Mouse (Mus musculus): Measurements from ENCODE around the gene Slc35e3.
"Not testable (repeated sequence)": the region's sequence is repeated elsewhere in the genome, so short reads cannot be mapped to it uniquely, and the experiment has no call there.

The Slc35e3 gene

GRCm38 (mm10) chr10:117713466-117713865, 32.7 kb downstream of the Slc35e3 start:
- DNase-seq (ENCODE audit: low spot score) = no peak

GRCm38 (mm10) chr10:117712871-117713270, 33.3 kb downstream of the Slc35e3 start:
- no peak for DNase-seq (ENCODE audit: low spot score)

- DNase-seq (ENCODE audit: low spot score) = no peak
Measured at GRCm38 (mm10) chr10:117712191-117712754, 33.9 kb downstream of the Slc35e3 start.

- DNase-seq (ENCODE audit: low spot score) = no peak
Measured at GRCm38 (mm10) chr10:117711408-117711807, 34.8 kb downstream of the Slc35e3 start.

- peak; percentile 92 for DNase-seq (ENCODE audit: low spot score)
Measured at GRCm38 (mm10) chr10:117710604-117711141, 35.5 kb downstream of the Slc35e3 start, which contains the start of gene Mdm2. Gene Mdm2 (minus strand): TSS chr10:117710758.

- peak; percentile 63 for DNase-seq (ENCODE audit: low spot score)
Measured at GRCm38 (mm10) chr10:117709930-117710603, 36.1 kb downstream of the Slc35e3 start.

- DNase-seq (ENCODE audit: low spot score) = no peak
Measured at GRCm38 (mm10) chr10:117709326-117709830, 36.8 kb downstream of the Slc35e3 start.

- no peak for DNase-seq (ENCODE audit: low spot score)
Measured at GRCm38 (mm10) chr10:117708856-117709255, 37.3 kb downstream of the Slc35e3 start.

- no peak for DNase-seq (ENCODE audit: low spot score)
Measured at GRCm38 (mm10) chr10:117708376-117708775, 37.8 kb downstream of the Slc35e3 start.

GRCm38 (mm10) chr10:117707114-117707838, 38.9 kb downstream of the Slc35e3 start:
- no peak for DNase-seq (ENCODE audit: low spot score)

- no peak for DNase-seq (ENCODE audit: low spot score)
Measured at GRCm38 (mm10) chr10:117706440-117706839, 39.7 kb downstream of the Slc35e3 start.

GRCm38 (mm10) chr10:117705806-117706205, 40.4 kb downstream of the Slc35e3 start:
- DNase-seq (ENCODE audit: low spot score) = no peak

GRCm38 (mm10) chr10:117704964-117705335, 41.2 kb downstream of the Slc35e3 start:
- no peak for DNase-seq (ENCODE audit: low spot score)

- not testable (repeated sequence) for DNase-seq (ENCODE audit: low spot score)
Measured at GRCm38 (mm10) chr10:117704314-117704963, 41.7 kb downstream of the Slc35e3 start.

- DNase-seq (ENCODE audit: low spot score) = no peak
Measured at GRCm38 (mm10) chr10:117703506-117703905, 42.7 kb downstream of the Slc35e3 start.

- DNase-seq (ENCODE audit: low spot score) = no peak
Measured at GRCm38 (mm10) chr10:117702024-117702833, 43.9 kb downstream of the Slc35e3 start.

- DNase-seq (ENCODE audit: low spot score) = no peak
Measured at GRCm38 (mm10) chr10:117701034-117701829, 44.9 kb downstream of the Slc35e3 start.

GRCm38 (mm10) chr10:117700450-117700849, 45.7 kb downstream of the Slc35e3 start:
- DNase-seq (ENCODE audit: low spot score) = no peak

- no peak for DNase-seq (ENCODE audit: low spot score)
Measured at GRCm38 (mm10) chr10:117699914-117700313, 46.3 kb downstream of the Slc35e3 start.
